Mouse (Mus musculus): ENCODE results near the gene Dcaf4.

Gene Dcaf4

GRCm38 (mm10) chr12:83496336-83496735 lies 23.9 kb upstream of the Dcaf4 start:
- no peak for DNase-seq (ENCODE audit: low read depth)

- DNase-seq (ENCODE audit: low read depth): no peak
Measured at GRCm38 (mm10) chr12:83496736-83497135, 23.5 kb upstream of the Dcaf4 start.

GRCm38 (mm10) chr12:83497959-83498358 lies 22.3 kb upstream of the Dcaf4 start:
- DNase-seq (ENCODE audit: low read depth): no peak

- DNase-seq (ENCODE audit: low read depth): no peak
Measured at GRCm38 (mm10) chr12:83499256-83499655, 21.0 kb upstream of the Dcaf4 start.

GRCm38 (mm10) chr12:83502190-83502589 lies 18.1 kb upstream of the Dcaf4 start:
- no peak for DNase-seq (ENCODE audit: low read depth)

- no peak for DNase-seq (ENCODE audit: low read depth)
Measured at GRCm38 (mm10) chr12:83506543-83506942, 13.7 kb upstream of the Dcaf4 start.

- DNase-seq (ENCODE audit: low read depth): no peak
Measured at GRCm38 (mm10) chr12:83510586-83510985, 9.7 kb upstream of the Dcaf4 start.

- DNase-seq (ENCODE audit: low read depth): no peak
Measured at GRCm38 (mm10) chr12:83512783-83513182, 7.5 kb upstream of the Dcaf4 start.

- DNase-seq (ENCODE audit: low read depth): no peak
Measured at GRCm38 (mm10) chr12:83513185-83513584, 7.1 kb upstream of the Dcaf4 start.

- DNase-seq (ENCODE audit: low read depth): no peak
Measured at GRCm38 (mm10) chr12:83514216-83514615, 6.0 kb upstream of the Dcaf4 start.

GRCm38 (mm10) chr12:83517580-83517979 lies 2.7 kb upstream of the Dcaf4 start:
- peak; percentile 48 for DNase-seq (ENCODE audit: low read depth)

- DNase-seq (ENCODE audit: low read depth): no peak
Measured at GRCm38 (mm10) chr12:83521083-83521482, 817 bp downstream of the Dcaf4 start.

- no peak for DNase-seq (ENCODE audit: low read depth)
Measured at GRCm38 (mm10) chr12:83523056-83523455, 2.8 kb downstream of the Dcaf4 start.

- DNase-seq (ENCODE audit: low read depth): no peak
Measured at GRCm38 (mm10) chr12:83523892-83524291, 3.6 kb downstream of the Dcaf4 start.

- DNase-seq (ENCODE audit: low read depth): no peak
Measured at GRCm38 (mm10) chr12:83524329-83524728, 4.1 kb downstream of the Dcaf4 start.

GRCm38 (mm10) chr12:83525822-83526544 lies 5.7 kb downstream of the Dcaf4 start:
- DNase-seq (ENCODE audit: low read depth): no peak

GRCm38 (mm10) chr12:83527816-83528215 lies 7.5 kb downstream of the Dcaf4 start:
- DNase-seq (ENCODE audit: low read depth): no peak

GRCm38 (mm10) chr12:83528665-83529064 lies 8.4 kb downstream of the Dcaf4 start:
- no peak for DNase-seq (ENCODE audit: low read depth)

- no peak for DNase-seq (ENCODE audit: low read depth)
Measured at GRCm38 (mm10) chr12:83531992-83532391, 11.7 kb downstream of the Dcaf4 start.

GRCm38 (mm10) chr12:83532966-83533365 lies 12.7 kb downstream of the Dcaf4 start:
- no peak for DNase-seq (ENCODE audit: low read depth)

- no peak for DNase-seq (ENCODE audit: low read depth)
Measured at GRCm38 (mm10) chr12:83534190-83534589, 13.9 kb downstream of the Dcaf4 start.

- no peak for DNase-seq (ENCODE audit: low read depth)
Measured at GRCm38 (mm10) chr12:83535428-83535827, 15.2 kb downstream of the Dcaf4 start.

GRCm38 (mm10) chr12:83536039-83536438 lies 15.8 kb downstream of the Dcaf4 start:
- DNase-seq (ENCODE audit: low read depth): no peak

- DNase-seq (ENCODE audit: low read depth): no peak
Measured at GRCm38 (mm10) chr12:83543997-83544396, 23.7 kb downstream of the Dcaf4 start.

Data from c-Kit-positive CD71-positive TER-119-negative erythroid progenitor cells, embryonic 14.5 days (primary cell).